Mouse (Mus musculus) ES-Bruce4 (cell line): ENCODE measurements at regions not wholly inside any gene's neighbourhood (a gene's known extent, or its start where the extent isn't known, plus 50 kb on each side); places are given as distances from the start of the nearest gene placed in this dataset.

ENCODE experiments used
- H3K27ac ChIP-seq: 2 replicates; pipeline ENCODE4 v1.5.1; 2012; ENCODE audit warnings: low read length, inconsistent platforms; ENCODE audit not compliant: insufficient read depth
- H3K27me3 ChIP-seq: 2 replicates; pipeline ENCODE4 v1.6.1; 2012; ENCODE audit warnings: mild to moderate bottlenecking, low read length, inconsistent platforms; ENCODE audit not compliant: control insufficient read depth, poor library complexity, insufficient read depth, severe bottlenecking
- H3K36me3 ChIP-seq: 2 replicates; pipeline ENCODE4 v1.6.1; 2012; ENCODE audit warnings: inconsistent platforms, mild to moderate bottlenecking, low read length, moderate library complexity; ENCODE audit not compliant: control insufficient read depth, poor library complexity, insufficient read depth, severe bottlenecking
- H3K4me1 ChIP-seq: one replicate; pipeline ENCODE4 v1.8.1; 2011; ENCODE audit warnings: low read length; ENCODE audit not compliant: control insufficient read depth, insufficient read depth
- H3K4me3 ChIP-seq: 2 replicates; pipeline ENCODE4 v1.5.1; 2011; ENCODE audit warnings: low read depth, mild to moderate bottlenecking, low read length
- H3K9ac ChIP-seq: 2 replicates; pipeline ENCODE4 v1.6.1; 2012; ENCODE audit warnings: low read depth, mild to moderate bottlenecking, inconsistent platforms; ENCODE audit not compliant: poor library complexity, severe bottlenecking
- H3K9me3 ChIP-seq: replicated peaks from 2 replicates; pipeline ENCODE4 v1.6.1; 2012; ENCODE audit warnings: mild to moderate bottlenecking, low read length, inconsistent platforms; ENCODE audit not compliant: control insufficient read depth, poor library complexity, insufficient read depth, severe bottlenecking
- CTCF ChIP-seq: IDR thresholded peaks from one replicate; pipeline ENCODE4 v1.8.1; 2011; ENCODE audit warnings: low read depth, low read length
- EP300 ChIP-seq: IDR thresholded peaks from 2 replicates; pipeline ENCODE4 v1.6.1; 2011; ENCODE audit warnings: low read depth, low read length; ENCODE audit not compliant: insufficient read depth
- POLR2A ChIP-seq: IDR thresholded peaks from one replicate; pipeline ENCODE4 v1.8.1; 2011; ENCODE audit warnings: low read length; ENCODE audit not compliant: insufficient read depth

- H3K27me3 ChIP-seq: no peaks in the 10 kb centered on the region
- no peaks in the 10 kb centered on the region for H3K4me1 ChIP-seq
- H3K9ac ChIP-seq: no peak overlapping the region
- H3K36me3 ChIP-seq: no peaks in the 10 kb centered on the region
- H3K4me3 ChIP-seq: no peak overlapping the region
- no peak overlapping the region for H3K27ac ChIP-seq
- no peak for TF ChIP-seq CTCF
- no peak for TF ChIP-seq POLR2A
- no peak for TF ChIP-seq EP300
- no peaks in the 10 kb centered on the region for H3K9me3 ChIP-seq
Observed at GRCm38 (mm10) chr2:51868878-51869510, 66.0 kb downstream of the Rbm43 start.

GRCm38 (mm10) chr2:51871571-51871970 lies 63.4 kb downstream of the Rbm43 start:
- TF ChIP-seq EP300 (no peak), POLR2A (no peak), CTCF (no peak)
- Histone ChIP-seq H3K4me1 (no peaks in the 10 kb centered on the region), H3K36me3 (no peaks in the 10 kb centered on the region), H3K9ac (no peak overlapping the region), H3K27ac (no peak overlapping the region), H3K27me3 (no peaks in the 10 kb centered on the region), H3K4me3 (no peak overlapping the region), H3K9me3 (no peaks in the 10 kb centered on the region)
